ENCODE assay signal across 10 mouse cellular contexts in genomic region chr5:5319824-5320505, GRCm38 (mm10).
DNase-seq lines count a peak whose midpoint lies in the region; ATAC-seq and TF ChIP-seq lines count a peak whose summit lies in the region.
"Had no signal": no experiment of that assay in that cellular context is flagged by ENCODE, and none has a peak within 500 bp of the region (broad histone marks: within the 10 kb centered on the region; RNA-seq: fewer than 3 reads in every experiment).

No protein-coding gene starts in this region.

- H3K4me2 ChIP-seq in limb, embryonic 14.5 days (replicated peaks; ENCODE audit: low read depth, low read length, severe bottlenecking): no peak overlapping the region
- H3K4me2 ChIP-seq: neural tube, embryonic 12.5 days had no signal

- H3K27ac ChIP-seq in limb, embryonic 14.5 days (replicated peaks; ENCODE audit: low read depth, low read length): no peak overlapping the region
- no peak overlapping the region for H3K27ac ChIP-seq in left cerebral cortex, adult 2 months
- H3K27ac ChIP-seq: neural tube, embryonic 12.5 days had no signal

- H3K27me3 ChIP-seq in limb, embryonic 14.5 days (ENCODE audit: control insufficient read depth, insufficient read depth, low read length): no peaks in the 10 kb centered on the region
- H3K27me3 ChIP-seq: neural tube, embryonic 12.5 days had no signal

- intact Hi-C loops in left cerebral cortex, adult 2 months (cut with DNase I): no loop called here

- 68% methylated on average over 8 of the region's 8 CpGs for WGBS in limb, embryonic 14.5 days

- no peak for TF ChIP-seq POLR2A in limb, embryonic 14.5 days (IDR thresholded peaks at IDR 0.05; ENCODE audit: borderline replicate concordance, extremely low read depth, insufficient read depth, insufficient read length)

- no peak overlapping the region for H3K4me3 ChIP-seq in limb, embryonic 14.5 days (replicated peaks; ENCODE audit: low read length)
- no peak overlapping the region for H3K4me3 ChIP-seq in left cerebral cortex, adult 2 months
- H3K4me3 ChIP-seq: neural tube, embryonic 12.5 days had no signal

- peaks cover 3% of the 10 kb centered on the region; the same call in 1 of the 2 replicates for H3K4me1 ChIP-seq in limb, embryonic 14.5 days (ENCODE audit: control insufficient read depth, insufficient read depth, low read length)

- no peak for TF ChIP-seq CTCF in left cerebral cortex, adult 2 months (IDR thresholded peaks at IDR 0.05)

- H3K9ac ChIP-seq in limb, embryonic 14.5 days (ENCODE audit: low read depth, low read length, severe bottlenecking): no peak overlapping the region
- H3K9ac ChIP-seq: neural tube, embryonic 12.5 days had no signal

- DNase-seq in kidney, postnatal 10 days: peak; percentile 13
- no peak for DNase-seq in kidney, postnatal 14 days
- DNase-seq in limb, embryonic 14.5 days (ENCODE audit: low spot score): no peak
- no peak for DNase-seq in neural tube, embryonic 10.5 days (ENCODE audit: extremely low spot score, low spot score)
- no peak for DNase-seq in left cerebral cortex, adult 2 months (ENCODE audit: extremely low spot score in 1 of 2, low spot score in 2 of 2)
- no peak for DNase-seq in frontal cortex, postnatal 14 days (ENCODE audit: low spot score in 2 of 2)
- DNase-seq: gastrocnemius, postnatal 14 days had no signal

- ATAC-seq in common myeloid progenitor, adult 5-6 weeks (replicated peaks; ENCODE audit: low read depth, poor library complexity, severe bottlenecking): peak; percentile 90
- ATAC-seq in limb, embryonic 14.5 days (ENCODE audit: low FRiP score, low read depth): peak; percentile 50
- peak; percentile 74 for ATAC-seq in monocyte, adult 5-6 weeks (replicated peaks; ENCODE audit: insufficient number of reproducible peaks, low FRiP score, low TSS enrichment, poor library complexity, severe bottlenecking)

- no peaks in the 10 kb centered on the region for H3K9me3 ChIP-seq in limb, embryonic 14.5 days (ENCODE audit: control insufficient read depth, low read length)
- H3K9me3 ChIP-seq: neural tube, embryonic 12.5 days had no signal

- H3K36me3 ChIP-seq in limb, embryonic 14.5 days (ENCODE audit: control insufficient read depth, insufficient read depth, low read length): no peaks in the 10 kb centered on the region
- H3K36me3 ChIP-seq: neural tube, embryonic 12.5 days had no signal
